Mouse (Mus musculus) adrenal gland, adult 8-10 months (tissue): Measurements from ENCODE around the gene Fcor. TPM values are rescaled to one million over a fixed set of nuclear protein-coding genes. Genes with fewer than 3 reads are reported as not detected.

Experiments used
- DNase-seq: peaks from one replicate; pipeline ENCODE4 v3.0.0; 2022
- total RNA-seq, 4 experiments: library from RNA; stranded (reverse); gene quantifications; 2 replicates each; pipeline ENCODE4 v1.2.4; 2022

The Fcor gene
- total RNA-seq, 4 experiments from 2014 or later: 8.1 to 26.3 (median 22.4) TPM

DNA sequence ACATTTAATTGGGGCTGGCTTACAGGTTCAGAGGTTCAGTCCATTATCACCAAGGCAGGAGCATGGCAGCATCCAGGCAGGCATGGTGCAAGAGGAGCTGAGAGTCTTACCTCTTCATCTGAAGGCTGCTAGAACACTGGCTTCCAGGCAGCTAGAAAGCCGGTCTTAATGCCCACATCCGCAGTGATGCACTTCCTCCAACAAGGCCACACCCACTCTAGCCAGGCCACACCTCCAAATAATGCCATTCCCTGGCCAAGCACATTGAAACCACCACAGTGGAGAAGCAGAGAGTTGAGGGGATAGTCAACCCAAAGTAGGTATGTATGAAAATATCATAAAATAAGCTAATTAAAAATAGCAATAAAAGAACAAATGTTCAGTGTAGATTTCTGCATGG, 1.8 kb downstream of the Fcor start:
- no peak for DNase-seq

DNA sequence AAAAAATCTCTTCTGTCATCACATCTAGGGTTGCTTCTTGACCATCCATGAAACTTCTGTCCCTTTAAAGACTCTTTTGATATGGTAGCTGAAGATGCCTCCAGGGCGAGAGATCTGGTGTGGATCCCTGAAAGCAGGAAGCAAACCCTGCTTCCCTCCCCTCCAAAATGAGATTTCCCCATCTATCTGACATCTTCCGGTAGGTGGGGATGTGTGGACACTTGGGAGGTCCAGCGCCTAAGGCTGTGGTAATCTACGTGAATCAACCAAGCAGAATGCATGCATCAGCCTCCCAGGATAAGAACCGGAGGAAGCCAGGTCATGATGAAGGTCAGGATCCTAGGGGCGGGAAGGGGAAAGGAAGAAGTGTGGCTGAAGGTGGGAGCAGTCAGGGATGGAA, 6.7 kb downstream of the Fcor start, which contains the start of gene Mcemp1:
Mcemp1 (plus strand) TSS at position 248 of the 400 bp plus-strand sequence.
- no peak for DNase-seq

DNA sequence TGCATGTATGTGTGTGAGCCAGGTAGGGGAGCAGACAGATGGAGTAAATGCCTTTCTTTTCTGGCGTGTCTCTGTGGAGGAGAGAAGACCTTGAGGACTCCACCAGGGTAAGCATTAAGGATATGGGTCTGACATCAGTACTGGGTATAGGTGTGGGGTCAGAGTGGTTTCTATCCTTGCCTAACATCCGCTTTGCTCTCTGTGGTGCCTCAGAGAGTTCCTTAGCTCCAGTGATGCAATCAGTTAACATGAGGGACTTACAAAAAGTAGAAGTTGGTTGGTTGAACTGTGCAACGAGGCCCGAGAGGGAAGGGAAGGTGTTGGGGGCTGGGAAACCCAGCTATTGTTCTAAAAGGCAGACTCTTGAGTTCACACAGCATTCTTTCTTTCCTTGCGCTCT, 7.8 kb downstream of the Fcor start:
- DNase-seq: no peak

DNA sequence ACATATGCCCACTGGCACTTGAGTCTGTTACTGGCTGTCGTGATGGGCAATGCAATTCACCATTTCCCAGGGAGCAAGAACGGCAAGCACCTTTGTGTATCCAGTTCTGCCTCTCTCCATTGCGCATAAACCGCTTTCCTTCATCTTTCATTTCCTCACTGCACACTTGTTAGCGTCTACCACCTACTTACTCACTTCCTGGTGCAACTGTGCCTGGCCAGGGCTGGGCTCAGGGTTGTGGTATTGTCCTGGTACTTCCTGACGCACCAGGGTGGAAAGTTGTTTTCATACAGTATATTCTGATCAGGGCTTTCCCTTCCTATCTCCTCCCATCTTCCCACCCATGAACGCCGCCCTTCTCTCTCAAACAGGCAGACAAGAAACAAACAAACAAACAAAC, 11.3 kb downstream of the Fcor start:
- DNase-seq: no peak

DNA sequence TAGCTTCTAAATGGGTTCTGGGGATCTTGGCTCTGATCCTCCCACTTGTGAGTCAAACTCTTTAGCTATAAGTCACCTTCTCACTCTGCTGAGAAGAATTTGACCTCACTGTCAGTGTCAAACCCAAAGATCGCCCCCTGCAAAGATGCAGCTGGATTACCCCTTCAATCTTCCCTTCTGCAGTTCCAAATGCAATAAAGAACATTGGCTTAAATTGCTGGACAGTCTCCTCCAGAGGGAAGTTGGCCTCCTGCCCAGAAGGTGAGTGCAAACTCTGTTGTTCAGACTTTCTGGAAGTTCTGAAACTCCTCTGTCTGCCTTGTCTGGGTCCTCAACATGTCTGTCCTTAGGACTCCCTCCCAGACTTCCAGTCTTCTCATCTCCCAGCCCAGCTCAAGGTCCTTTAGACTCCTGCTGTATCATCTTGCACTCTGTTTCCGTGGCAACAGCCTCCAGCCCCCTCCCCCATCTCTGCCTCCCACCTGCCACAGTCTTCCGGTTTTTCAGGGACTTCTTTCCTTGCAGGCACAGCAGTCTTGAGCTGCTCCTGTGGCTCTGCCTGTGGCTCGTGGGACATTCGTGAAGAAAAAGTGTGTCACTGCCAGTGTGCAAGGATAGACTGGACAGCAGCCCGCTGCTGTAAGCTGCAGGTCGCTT, 15.3 kb downstream of the Fcor start:
- DNase-seq: no peak

DNA sequence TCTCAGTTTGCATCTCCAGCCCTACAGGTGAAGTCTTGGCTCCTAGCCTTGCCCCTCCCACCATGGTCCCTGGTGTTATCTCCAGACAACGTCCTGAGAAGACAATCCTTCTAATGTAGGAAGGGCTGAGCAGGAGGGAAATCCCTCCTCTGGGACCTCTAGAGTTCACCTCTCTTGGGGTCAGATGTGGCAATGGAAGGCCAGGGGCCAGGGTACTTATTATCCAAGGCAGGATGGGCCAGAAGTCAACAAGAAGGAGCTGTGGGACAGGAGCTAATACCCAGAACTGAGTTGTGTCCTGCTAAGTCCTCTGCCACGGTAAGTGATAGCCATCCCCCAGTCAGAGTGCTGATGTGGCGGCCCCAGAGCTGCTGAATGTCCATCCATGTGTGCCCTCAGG, 16.6 kb downstream of the Fcor start, which contains the start of gene Retn:
Retn (plus strand) TSS at position 245 of the 400 bp plus-strand sequence.
- no peak for DNase-seq

DNA sequence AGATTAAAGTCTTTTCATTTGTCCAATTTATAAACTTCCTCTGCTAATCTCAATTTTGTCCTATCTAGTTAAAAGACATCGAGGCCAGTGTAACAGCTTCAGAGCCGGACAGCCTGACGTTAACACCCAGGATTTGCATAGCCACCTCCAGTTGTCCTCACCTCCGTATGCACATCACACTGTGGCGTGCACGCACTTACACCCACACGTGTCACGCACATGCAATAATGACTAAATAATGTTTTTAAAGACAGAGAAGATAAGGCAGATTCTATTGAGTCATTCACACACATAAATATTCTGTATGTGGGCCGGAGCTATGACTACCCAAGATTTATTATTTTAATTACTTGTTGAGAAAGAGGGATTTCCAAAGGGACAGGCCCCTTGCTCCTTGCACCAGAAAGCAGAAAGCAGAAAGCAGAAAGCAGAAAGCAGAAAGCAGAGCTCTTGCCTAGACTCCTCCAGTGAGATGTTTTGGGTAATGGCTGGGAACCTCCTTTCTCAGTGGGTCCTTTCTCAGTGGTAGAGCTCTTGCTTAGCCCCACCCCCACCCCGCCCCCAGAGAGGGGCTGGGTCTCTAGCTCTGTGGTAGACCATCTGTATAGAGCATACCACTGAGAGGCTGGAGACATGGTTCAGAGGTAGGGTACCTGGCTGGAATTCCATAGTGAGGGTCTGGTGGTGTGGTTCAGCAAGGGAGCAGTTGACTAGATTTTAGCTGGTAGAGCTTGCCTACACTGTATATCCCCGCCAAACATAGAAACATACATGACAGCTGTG, 17.2 kb downstream of the Fcor start:
- no peak for DNase-seq

DNA sequence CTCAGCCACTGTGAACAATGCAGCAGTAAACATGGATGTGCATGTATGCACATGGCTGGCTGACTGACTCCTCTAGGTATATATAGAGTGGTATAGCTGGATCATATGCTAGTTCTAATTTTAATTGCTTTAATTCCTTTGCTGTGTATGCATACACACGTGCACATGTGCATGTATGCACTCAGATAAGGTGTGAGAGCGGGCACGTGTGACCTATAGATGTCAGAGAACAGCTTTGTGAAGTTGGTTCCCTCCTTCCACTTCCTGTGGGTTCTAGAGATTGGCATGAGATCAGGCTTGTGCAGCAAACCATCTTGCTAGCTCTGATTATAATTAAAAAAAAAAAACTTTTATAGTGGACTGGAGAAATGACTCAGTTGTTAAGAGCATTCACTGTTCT, 19.3 kb downstream of the Fcor start:
- no peak for DNase-seq

DNA sequence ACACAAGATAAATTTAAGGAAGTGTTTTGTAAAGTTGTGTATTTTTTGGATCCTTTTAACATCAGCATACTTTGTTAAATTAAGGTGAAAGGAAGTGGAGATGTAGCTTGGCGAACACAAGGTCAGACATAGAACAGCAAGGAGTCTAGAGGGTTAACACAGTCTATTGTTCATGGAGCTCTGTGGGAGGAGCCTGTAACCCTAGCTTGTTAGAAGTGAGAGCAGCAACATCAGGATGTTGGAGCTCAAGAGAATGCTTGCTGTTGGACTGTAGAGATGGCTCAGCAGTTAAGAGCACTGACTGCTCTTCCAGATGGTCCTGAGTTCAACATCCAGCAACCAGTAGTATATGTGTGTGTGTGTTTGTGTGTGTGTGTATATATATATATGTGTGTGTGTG, 23.2 kb downstream of the Fcor start:
- no peak for DNase-seq

DNA sequence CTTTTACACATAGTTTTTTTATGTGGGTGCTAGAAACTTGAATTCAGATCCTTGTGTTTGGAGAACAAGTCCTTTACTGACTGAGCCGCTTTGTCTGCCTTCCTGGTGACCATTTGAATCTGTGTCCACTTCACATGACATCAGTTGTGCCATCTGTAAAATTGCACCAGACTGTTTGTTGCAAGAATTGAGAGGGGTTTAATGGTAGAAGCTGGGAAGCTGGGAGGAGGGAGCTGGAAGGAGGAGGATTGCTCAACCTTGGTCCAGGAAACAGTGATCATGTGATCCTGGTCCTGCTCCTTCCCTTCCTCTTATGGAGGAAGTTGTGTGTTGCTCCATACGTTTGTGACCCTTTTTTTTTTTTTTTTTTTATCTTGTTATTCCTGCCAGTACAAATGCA, 23.9 kb downstream of the Fcor start:
- no peak for DNase-seq

DNA sequence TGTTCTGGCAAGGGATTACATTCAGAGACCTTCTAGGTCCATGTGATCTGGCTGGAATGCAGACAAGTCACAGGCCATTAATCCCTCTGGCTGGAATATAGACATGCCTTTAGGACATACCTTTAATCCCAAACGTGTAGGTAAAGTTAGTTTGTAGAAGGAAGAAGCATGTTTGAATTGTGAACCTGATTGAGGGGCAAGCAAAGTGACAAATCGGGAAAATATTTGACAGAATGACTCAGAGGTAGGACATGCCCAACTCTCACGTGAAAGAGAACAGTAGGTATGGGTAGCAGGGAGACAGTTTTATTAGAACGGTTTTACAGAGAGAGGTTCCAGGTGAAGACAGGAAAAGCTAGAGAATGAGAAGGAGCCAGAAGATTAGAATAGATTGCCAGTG, 24.6 kb downstream of the Fcor start:
- no peak for DNase-seq

DNA sequence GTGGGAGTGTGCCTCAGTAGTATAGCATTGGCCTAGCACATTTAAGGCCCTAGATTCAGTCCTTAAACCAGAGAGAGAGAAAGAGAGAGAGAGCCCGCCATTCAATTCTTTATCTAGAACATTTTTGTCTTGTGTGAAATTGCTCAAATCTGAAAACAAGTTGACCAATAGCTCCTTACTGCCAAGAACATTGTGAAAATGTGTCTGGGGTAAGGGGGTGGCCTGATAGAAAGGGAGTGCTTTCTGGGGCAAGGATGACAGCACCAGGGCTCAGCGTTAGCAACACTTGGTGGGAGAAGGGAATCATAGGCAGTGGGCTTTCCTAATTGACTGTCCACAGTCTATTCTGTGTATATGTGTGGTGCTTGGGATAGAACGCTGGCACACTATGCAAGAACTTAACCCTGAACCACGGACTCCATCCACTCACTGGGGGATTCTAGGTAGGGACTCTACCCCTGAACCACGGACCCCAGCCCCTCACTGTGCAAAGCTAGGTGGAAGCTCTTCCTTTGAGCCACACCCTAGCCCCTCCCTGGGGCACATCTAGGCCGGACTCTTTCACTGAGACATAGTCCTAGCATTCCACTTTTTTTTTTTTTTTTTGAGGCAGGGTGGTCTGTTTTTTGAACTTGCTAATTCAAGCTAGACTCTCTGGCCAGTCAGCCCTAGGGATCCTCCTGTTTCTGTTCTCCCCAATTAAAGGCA, 25.2 kb downstream of the Fcor start:
- DNase-seq: no peak

DNA sequence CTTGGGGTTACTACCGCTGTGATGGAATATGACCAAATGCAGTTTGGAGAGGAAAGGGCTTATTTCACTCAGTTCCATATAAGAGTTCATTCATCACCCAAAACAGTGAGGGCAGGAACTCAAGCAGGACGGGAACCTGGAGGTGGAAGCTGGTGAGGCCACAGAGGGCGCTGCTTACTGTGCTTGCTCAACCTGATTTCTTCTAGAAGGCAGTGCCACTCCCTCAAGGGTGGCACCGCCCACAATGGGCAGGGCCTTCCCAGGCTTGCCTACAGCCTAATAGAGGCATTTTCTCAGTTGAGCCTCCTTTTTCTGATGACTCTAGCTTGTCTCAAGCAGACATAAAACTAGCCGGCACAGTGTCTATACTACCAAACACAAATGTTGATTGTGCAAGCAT, 26.4 kb downstream of the Fcor start:
- DNase-seq: peak; percentile 52

DNA sequence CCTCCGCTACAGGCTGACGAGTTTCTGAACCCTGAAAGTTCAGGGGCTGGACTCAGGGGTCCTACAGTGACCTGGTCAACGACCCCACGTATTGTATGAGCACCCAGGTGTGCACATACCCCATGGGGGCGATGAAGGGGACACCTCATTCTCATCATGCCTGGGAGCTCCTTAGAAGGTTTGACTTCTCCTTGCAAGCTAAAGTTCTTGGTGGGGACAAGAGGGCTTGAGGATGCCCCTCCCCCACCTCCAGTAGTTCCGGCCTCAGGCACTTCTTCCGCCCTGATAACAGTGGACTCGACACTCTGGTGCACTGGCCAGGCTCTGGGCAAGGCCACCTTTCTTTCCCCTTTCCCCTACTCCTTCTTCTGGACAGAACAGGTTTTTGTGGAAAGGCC, 40.7 kb downstream of the Fcor start:
- no peak for DNase-seq

DNA sequence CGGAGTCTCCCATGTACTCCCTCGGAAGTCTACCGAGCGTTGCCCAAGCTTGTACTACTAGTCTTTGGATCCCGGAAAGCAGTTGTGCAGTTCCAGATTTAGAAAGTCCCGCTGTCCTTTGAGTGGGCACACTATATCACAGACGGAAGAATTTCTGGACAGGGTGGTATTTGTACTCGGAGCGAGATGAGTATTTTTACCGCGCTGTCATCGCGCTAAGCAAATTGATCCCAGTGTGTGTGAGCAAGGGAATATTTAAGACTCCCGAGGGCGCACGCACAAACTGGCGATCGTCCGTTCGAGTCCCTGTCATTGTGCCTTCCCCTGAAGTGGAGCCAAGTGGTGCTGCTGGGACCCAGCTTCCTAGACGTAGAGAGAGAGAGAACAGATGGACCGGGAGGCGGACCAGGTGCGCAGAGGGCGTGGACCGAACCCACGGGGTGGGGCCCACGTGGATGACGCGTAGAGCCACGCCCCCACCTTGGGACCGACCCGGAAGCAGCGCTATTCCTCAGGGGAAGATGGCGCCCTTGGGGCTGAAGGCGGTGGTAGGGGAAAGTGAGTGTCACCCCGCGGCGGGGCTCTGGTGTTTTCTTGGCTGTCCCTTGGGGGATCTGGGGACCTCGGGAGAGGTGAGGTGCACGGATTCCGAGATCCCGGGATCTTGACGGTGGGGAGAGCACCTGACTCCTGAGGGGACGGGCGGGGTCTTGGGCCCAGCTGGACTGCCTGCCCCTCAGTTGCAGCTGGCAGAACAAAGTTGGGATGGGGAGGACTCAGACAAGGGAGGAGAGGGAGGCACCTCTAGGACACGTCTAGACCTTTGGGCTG, 41.3 kb downstream of the Fcor start, which contains the start of gene Stxbp2:
Stxbp2 (plus strand) TSS at position 309 of the 831 bp plus-strand sequence.
- DNase-seq: peak; percentile 61

DNA sequence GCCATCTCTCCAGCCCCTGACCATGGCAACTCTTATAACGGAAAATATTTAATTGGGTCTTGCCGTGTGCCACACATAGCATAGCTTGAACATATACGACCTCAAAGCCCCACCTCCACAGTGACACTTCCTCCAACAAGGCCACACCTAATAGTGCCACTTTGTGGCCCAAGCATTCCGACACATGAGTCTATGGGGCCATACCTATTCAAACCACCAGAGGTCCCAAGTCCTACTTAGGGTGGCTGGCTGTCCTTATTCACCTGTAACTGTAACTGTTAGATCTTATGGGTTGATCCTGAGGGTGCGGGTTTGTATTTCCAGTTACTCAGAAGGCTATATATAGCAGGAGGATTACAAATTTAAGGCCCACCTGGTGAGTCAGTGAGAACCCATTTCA, 44.1 kb downstream of the Fcor start:
- no peak for DNase-seq

DNA sequence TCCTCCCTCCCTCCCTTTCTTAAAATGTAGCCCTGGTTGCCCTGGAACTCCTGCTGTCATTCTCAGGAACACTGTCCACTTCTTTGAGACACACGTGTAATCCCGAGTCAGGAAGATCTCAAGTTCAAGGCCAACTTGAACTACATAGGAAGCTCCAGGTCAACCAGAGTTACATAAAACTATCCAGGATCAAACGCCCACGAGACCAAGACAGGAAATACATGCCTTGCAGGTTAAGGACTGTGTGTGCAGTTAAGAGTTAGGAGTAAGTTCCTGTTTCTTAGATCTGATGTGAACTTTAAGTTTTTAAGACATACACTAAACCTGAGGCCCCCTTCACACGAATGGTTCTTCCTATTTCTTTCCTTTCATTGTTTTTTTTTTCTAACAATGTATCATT, 45.2 kb downstream of the Fcor start:
- no peak for DNase-seq

DNA sequence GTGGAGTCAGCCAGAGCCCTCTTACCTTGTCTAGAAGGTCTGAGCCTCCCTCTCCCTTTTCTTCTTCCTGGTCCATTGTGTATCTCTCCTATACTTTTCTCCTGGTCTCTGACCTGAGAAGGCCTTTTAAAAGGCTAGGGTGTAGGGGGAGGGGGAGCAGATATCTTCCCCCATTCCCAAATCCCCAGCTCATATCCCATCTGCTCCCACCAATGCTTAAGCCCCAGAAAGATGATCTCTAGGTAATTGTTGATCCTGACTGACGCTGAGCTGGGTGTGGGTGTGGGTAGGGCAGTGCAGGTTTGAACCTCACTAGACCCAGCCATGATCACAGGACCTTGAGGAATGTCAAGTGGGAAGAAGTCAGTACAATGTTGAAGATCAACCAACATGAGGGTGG, 46.7 kb downstream of the Fcor start, which contains the start of gene Pcp2:
Pcp2 (minus strand) TSS at position 101 of the 400 bp plus-strand sequence.
- no peak for DNase-seq

DNA sequence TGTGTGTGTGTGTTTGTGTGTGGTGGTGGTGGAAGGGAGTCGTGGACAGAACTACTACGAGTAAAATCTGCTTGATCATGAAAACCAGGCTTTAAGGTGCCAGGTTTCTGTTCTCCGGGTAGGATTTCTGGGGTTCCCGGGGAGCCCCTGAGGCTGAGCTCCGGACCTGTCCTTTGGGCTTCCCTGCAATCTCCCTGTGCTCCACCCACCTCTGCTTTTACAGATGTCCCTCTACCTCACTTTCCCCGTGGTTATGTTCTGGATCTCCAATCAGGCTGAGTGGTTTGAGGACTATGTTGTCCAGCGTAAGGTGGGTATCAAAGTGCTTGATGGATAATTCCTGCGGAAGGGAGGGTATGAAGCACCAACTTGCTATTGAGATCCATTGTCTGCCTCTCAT, 50.0 kb downstream of the Fcor start:
- no peak for DNase-seq

DNA sequence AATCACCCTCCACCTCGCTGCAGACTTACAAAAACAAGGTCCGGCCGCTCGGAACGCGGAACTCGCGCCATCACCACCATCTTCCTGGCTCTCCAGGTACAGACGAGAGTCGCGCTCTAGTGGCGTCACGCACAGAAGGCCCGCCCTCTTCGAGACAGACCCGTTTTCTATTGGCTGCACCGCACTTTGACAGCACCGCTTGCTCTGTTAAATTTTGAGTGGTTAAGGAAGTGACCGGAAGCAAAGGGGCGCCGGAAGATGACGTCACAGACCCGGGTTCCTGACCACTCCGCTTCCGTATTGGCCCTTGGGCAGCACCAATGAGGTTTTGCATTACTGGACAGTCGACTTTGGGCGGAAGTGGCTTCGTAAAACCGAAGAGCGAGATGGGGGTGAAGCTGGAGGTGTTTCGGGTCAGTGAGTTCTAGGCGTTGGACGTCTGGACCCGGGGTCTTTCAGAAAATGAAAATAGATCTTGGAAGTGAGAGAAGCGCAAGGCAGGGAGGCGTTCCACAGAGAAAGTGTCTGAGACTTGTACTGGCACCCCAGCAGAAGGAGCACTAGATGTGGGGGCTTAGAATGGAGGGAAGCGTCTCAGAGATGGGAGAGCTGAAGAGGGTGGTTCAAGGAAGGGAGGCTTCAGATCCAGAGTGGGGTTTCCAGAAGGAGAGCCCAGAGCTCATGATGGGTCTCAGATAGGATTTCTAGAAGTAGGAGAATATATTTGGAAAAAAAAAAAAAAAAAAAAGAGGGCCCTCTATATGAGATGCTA, 50.8 kb downstream of the Fcor start, which contains the start of the genes Xab2 and Pet100:
Xab2 (minus strand) TSS at position 118 of the 772 bp plus-strand sequence.
Pet100 (plus strand) TSS at position 350 of the 772 bp plus-strand sequence.
- DNase-seq: peak; percentile 99
